In genomic region chr11:112861233-112861632, GRCm38 (mm10) we compare ENCODE assay signal across 15 mouse cellular contexts.
DNase-seq lines count a peak whose midpoint lies in the region; ATAC-seq lines count a peak whose summit lies in the region.
"Had no signal": no experiment of that assay in that cellular context is flagged by ENCODE, and none has a peak within 500 bp of the region (broad histone marks: within the 10 kb centered on the region; RNA-seq: fewer than 3 reads in every experiment).

No protein-coding gene starts in this region.

- 69% methylated on average over 5 of the region's 5 CpGs for WGBS in embryonic facial prominence, embryonic 10.5 days
- 47% methylated on average over 5 of the region's 5 CpGs for WGBS in forebrain, embryonic 13.5 days
- 46% methylated on average over 5 of the region's 5 CpGs for WGBS in hindbrain, embryonic 14.5 days
- WGBS in midbrain, embryonic 14.5 days = 37% methylated on average over 5 of the region's 5 CpGs

- DNase-seq in embryonic facial prominence, embryonic 10.5 days (ENCODE audit: low spot score) = no peak
- DNase-seq in hindbrain, embryonic 14.5 days (ENCODE audit: low spot score) = no peak
- DNase-seq in midbrain, embryonic 14.5 days = no peak
- DNase-seq in layer of hippocampus, adult 18-20 months (ENCODE audit: low spot score in 2 of 2) = no peak
- DNase-seq in left cerebral cortex, postnatal 36 days (ENCODE audit: low spot score in 2 of 2) = no peak
- DNase-seq in heart, postnatal 10 days = no peak
- no peak for DNase-seq in adrenal gland, adult 8-10 months
- DNase-seq: cerebellum, adult 11-12 months; heart, postnatal 36 days; kidney, adult 11 months; kidney, postnatal 25 days; lung, postnatal 10 days; thymus, adult 2 months had no signal

- ATAC-seq in forebrain, embryonic 13.5 days = peak; percentile 50; the same call in 1 of the 2 replicates
- ATAC-seq in hindbrain, embryonic 14.5 days (ENCODE audit: low FRiP score) = no peak
- no peak for ATAC-seq in midbrain, embryonic 14.5 days (ENCODE audit: low FRiP score, low TSS enrichment)

- intact Hi-C loops in left cerebral cortex, postnatal 36 days (cut with DNase I) = no loop called here
- intact Hi-C loops in heart, postnatal 10 days (cut with DNase I) = no loop called here

- H3K9ac ChIP-seq in forebrain, embryonic 13.5 days = peak overlapping the region; percentile 18; the same call in 1 of the 2 replicates
- H3K9ac ChIP-seq in hindbrain, embryonic 14.5 days = no peak overlapping the region
- H3K9ac ChIP-seq in midbrain, embryonic 14.5 days (replicated peaks; ENCODE audit: low read length) = no peak overlapping the region
- H3K9ac ChIP-seq: liver, embryonic 15.5 days had no signal

- peak overlapping the region; percentile 72 for H3K27ac ChIP-seq in embryonic facial prominence, embryonic 10.5 days (replicated peaks)
- peak overlapping the region; percentile 81 for H3K27ac ChIP-seq in forebrain, embryonic 13.5 days
- peak overlapping the region; percentile 50; the same call in 1 of the 2 replicates for H3K27ac ChIP-seq in hindbrain, embryonic 14.5 days
- H3K27ac ChIP-seq in midbrain, embryonic 14.5 days (replicated peaks; ENCODE audit: low read depth, low read length) = peak overlapping the region; percentile 38
- H3K27ac ChIP-seq: liver, embryonic 15.5 days had no signal

- H3K27me3 ChIP-seq in embryonic facial prominence, embryonic 10.5 days (replicated peaks; ENCODE audit: low read depth, poor library complexity, severe bottlenecking) = peaks cover 12% of the 10 kb centered on the region
- 0 out of 2 replicates have a peak, but pooled peaks cover 3% of the 10 kb centered on the region for H3K27me3 ChIP-seq in forebrain, embryonic 13.5 days
- no peaks in the 10 kb centered on the region for H3K27me3 ChIP-seq in hindbrain, embryonic 14.5 days (ENCODE audit: control insufficient read depth, insufficient read depth, low read length)
- H3K27me3 ChIP-seq in midbrain, embryonic 14.5 days (ENCODE audit: control insufficient read depth, insufficient read depth, low read length) = no peaks in the 10 kb centered on the region
- H3K27me3 ChIP-seq: liver, embryonic 15.5 days had no signal

- H3K9me3 ChIP-seq in embryonic facial prominence, embryonic 10.5 days = peaks cover 6% of the 10 kb centered on the region; the same call in 1 of the 2 replicates
- 0 out of 2 replicates have a peak, but pooled peaks cover 3% of the 10 kb centered on the region for H3K9me3 ChIP-seq in forebrain, embryonic 13.5 days (replicated peaks)
- peaks cover 10% of the 10 kb centered on the region; the same call in 1 of the 2 replicates for H3K9me3 ChIP-seq in hindbrain, embryonic 14.5 days (ENCODE audit: control insufficient read depth, low read length)
- H3K9me3 ChIP-seq in midbrain, embryonic 14.5 days (ENCODE audit: control insufficient read depth, low read length) = 0 out of 2 replicates have a peak, but pooled peaks cover 6% of the 10 kb centered on the region
- H3K9me3 ChIP-seq: liver, embryonic 15.5 days had no signal

- H3K4me2 ChIP-seq in forebrain, embryonic 13.5 days = peak overlapping the region; percentile 24; the same call in 1 of the 2 replicates
- peak overlapping the region; percentile 24; the same call in 1 of the 2 replicates for H3K4me2 ChIP-seq in hindbrain, embryonic 14.5 days (replicated peaks)
- peak overlapping the region; percentile 5; the same call in 1 of the 2 replicates for H3K4me2 ChIP-seq in midbrain, embryonic 14.5 days (ENCODE audit: low read length)
- H3K4me2 ChIP-seq: liver, embryonic 15.5 days had no signal

- peaks cover 28% of the 10 kb centered on the region for H3K4me1 ChIP-seq in embryonic facial prominence, embryonic 10.5 days
- H3K4me1 ChIP-seq in forebrain, embryonic 13.5 days = peaks cover 23% of the 10 kb centered on the region
- peaks cover 15% of the 10 kb centered on the region for H3K4me1 ChIP-seq in hindbrain, embryonic 14.5 days (replicated peaks; ENCODE audit: control insufficient read depth, insufficient read depth, low read length)
- H3K4me1 ChIP-seq in midbrain, embryonic 14.5 days (ENCODE audit: control insufficient read depth, insufficient read depth, low read length) = peaks cover 13% of the 10 kb centered on the region
- H3K4me1 ChIP-seq: liver, embryonic 15.5 days had no signal

- H3K36me3 ChIP-seq in embryonic facial prominence, embryonic 10.5 days (replicated peaks) = no peaks in the 10 kb centered on the region
- H3K36me3 ChIP-seq in forebrain, embryonic 13.5 days (ENCODE audit: poor library complexity, severe bottlenecking) = no peaks in the 10 kb centered on the region
- H3K36me3 ChIP-seq in hindbrain, embryonic 14.5 days (replicated peaks; ENCODE audit: control insufficient read depth, insufficient read depth) = no peaks in the 10 kb centered on the region
- H3K36me3 ChIP-seq in midbrain, embryonic 14.5 days (ENCODE audit: control insufficient read depth, insufficient read depth, low read length) = no peaks in the 10 kb centered on the region
- H3K36me3 ChIP-seq: liver, embryonic 15.5 days had no signal

- no peak overlapping the region for H3K4me3 ChIP-seq in embryonic facial prominence, embryonic 10.5 days
- no peak overlapping the region for H3K4me3 ChIP-seq in forebrain, embryonic 13.5 days
- no peak overlapping the region for H3K4me3 ChIP-seq in hindbrain, embryonic 14.5 days (replicated peaks; ENCODE audit: low read length)
- no peak overlapping the region for H3K4me3 ChIP-seq in midbrain, embryonic 14.5 days (replicated peaks; ENCODE audit: low read depth, low read length)
- H3K4me3 ChIP-seq: liver, embryonic 15.5 days had no signal
